Mouse (Mus musculus) hindbrain, embryonic 10.5 days (tissue): ENCODE results near the gene D10Jhu81e. TPM values are rescaled to one million over a fixed set of nuclear protein-coding genes. Genes with fewer than 3 reads are reported as not detected.
A peak's percentile ranks its signal among the peaks of the same experiment; 100 is the strongest.
"Not testable (repeated sequence)": the region's sequence is repeated elsewhere in the genome, so short reads cannot be mapped to it uniquely, and the experiment has no call there.

Experiments used
- DNase-seq: peaks from one replicate; pipeline ENCODE4 v3.0.0-alpha.2; 2017; ENCODE audit warnings: low spot score
- H3K27ac ChIP-seq: fragments of 300-500 bp; sonication (generic); 2 replicates; pipeline ENCODE4 v1.5.1; 2016; ENCODE audit warnings: mild to moderate bottlenecking, moderate library complexity
- H3K27me3 ChIP-seq: fragments of 300-500 bp; sonication (generic); 2 replicates; pipeline ENCODE4 v1.6.1; 2016; ENCODE audit warnings: mild to moderate bottlenecking; ENCODE audit not compliant: poor library complexity, insufficient read depth, severe bottlenecking
- H3K36me3 ChIP-seq: fragments of 300-500 bp; sonication (generic); 2 replicates; pipeline ENCODE4 v1.6.1; 2016; ENCODE audit warnings: mild to moderate bottlenecking, moderate library complexity
- H3K4me1 ChIP-seq: fragments of 300-500 bp; sonication (generic); replicated peaks from 2 replicates; pipeline ENCODE4 v1.6.1; 2016; ENCODE audit warnings: mild to moderate bottlenecking
- H3K4me3 ChIP-seq: fragments of 300-500 bp; sonication (generic); 2 replicates; pipeline ENCODE4 v1.5.1; 2016; ENCODE audit warnings: mild to moderate bottlenecking, moderate library complexity
- H3K9me3 ChIP-seq: fragments of 300-500 bp; sonication (generic); 2 replicates; pipeline ENCODE4 v1.6.1; 2016; ENCODE audit warnings: mild to moderate bottlenecking, moderate library complexity
- WGBS: fragments of 180-500 bp; shearing (Covaris S2); methylation state at CpG from one replicate; pipeline ENCODE4 v1.1.7; 2016; 5-methylcytosine and 5-hydroxymethylcytosine counted together
- polyA plus RNA-seq: library from polyadenylated mRNA; unstranded; fragments of >200 nt; fragmentation: Nextera tagmentation; extraction: Ambion mirVana; gene quantifications from 2 replicates; pipeline ENCODE4 v1.2.1, GENCODE M21; 2016

D10Jhu81e gene
- 17.1 and 28.7 TPM in 2 replicates for polyA plus RNA-seq

- WGBS = 2% methylated on average over 50 of the region's 50 CpGs
- DNase-seq = peak; percentile 99
- Histone ChIP-seq H3K27me3 (no peaks in the 10 kb centered on the region), H3K4me1 (peaks cover 21% of the 10 kb centered on the region), H3K9me3 (no peaks in the 10 kb centered on the region), H3K4me3 (peak within 1 kb of the TSS; percentile 89), H3K36me3 (peaks cover 73% of the 10 kb centered on the region), H3K27ac (peak within 1 kb of the TSS; percentile 91)
Measured at GRCm38 (mm10) chr10:78169281-78170042, at the start of gene D10Jhu81e. D10Jhu81e (minus strand) TSS chr10:78169782.

GRCm38 (mm10) chr10:78218576-78218975 is 49.0 kb upstream of the D10Jhu81e start:
- DNase-seq = no peak
- H3K36me3 ChIP-seq = peaks cover 95% of the 10 kb centered on the region
- H3K9me3 ChIP-seq = no peaks in the 10 kb centered on the region
- no peak overlapping the region for H3K4me3 ChIP-seq
- 92% methylated on average over 6 of the region's 6 CpGs for WGBS
- no peak overlapping the region for H3K27ac ChIP-seq
- H3K4me1 ChIP-seq = no peaks in the 10 kb centered on the region
- H3K27me3 ChIP-seq = no peaks in the 10 kb centered on the region

- Histone ChIP-seq H3K4me1 (no peaks in the 10 kb centered on the region), H3K4me3 (no peak overlapping the region), H3K27ac (no peak overlapping the region), H3K27me3 (no peaks in the 10 kb centered on the region), H3K36me3 (peaks cover 99% of the 10 kb centered on the region), H3K9me3 (no peaks in the 10 kb centered on the region)
- DNase-seq = no peak
- WGBS = 87% methylated on average over 6 of the region's 6 CpGs
Measured at GRCm38 (mm10) chr10:78216376-78217083, 46.9 kb upstream of the D10Jhu81e start.

GRCm38 (mm10) chr10:78214371-78214770 is 44.8 kb upstream of the D10Jhu81e start:
- H3K9me3 ChIP-seq = no peaks in the 10 kb centered on the region
- no peak overlapping the region for H3K27ac ChIP-seq
- no peak overlapping the region for H3K4me3 ChIP-seq
- no peak for DNase-seq
- peaks cover 100% of the 10 kb centered on the region for H3K36me3 ChIP-seq
- H3K4me1 ChIP-seq = no peaks in the 10 kb centered on the region
- 98% methylated on average over 9 of the region's 9 CpGs for WGBS
- no peaks in the 10 kb centered on the region for H3K27me3 ChIP-seq

- H3K27me3 ChIP-seq = no peaks in the 10 kb centered on the region
- H3K27ac ChIP-seq = no peak overlapping the region
- H3K4me3 ChIP-seq = no peak overlapping the region
- H3K4me1 ChIP-seq = no peaks in the 10 kb centered on the region
- H3K9me3 ChIP-seq = no peaks in the 10 kb centered on the region
- DNase-seq = peak; percentile 5
- peaks cover 100% of the 10 kb centered on the region for H3K36me3 ChIP-seq
- WGBS = 72% methylated on average over 6 of the region's 6 CpGs
Measured at GRCm38 (mm10) chr10:78211311-78211710, 41.7 kb upstream of the D10Jhu81e start.

GRCm38 (mm10) chr10:78201182-78201581 is 31.6 kb upstream of the D10Jhu81e start:
- Histone ChIP-seq H3K9me3 (no peaks in the 10 kb centered on the region), H3K4me3 (no peak overlapping the region), H3K27ac (no peak overlapping the region), H3K4me1 (no peaks in the 10 kb centered on the region), H3K36me3 (peaks cover 100% of the 10 kb centered on the region), H3K27me3 (no peaks in the 10 kb centered on the region)
- DNase-seq = no peak
- 91% methylated on average over 4 of the region's 4 CpGs for WGBS

- H3K4me1 ChIP-seq = no peaks in the 10 kb centered on the region
- no peak overlapping the region for H3K27ac ChIP-seq
- H3K36me3 ChIP-seq = peaks cover 100% of the 10 kb centered on the region
Measured at GRCm38 (mm10) chr10:78192933-78193332, 23.4 kb upstream of the D10Jhu81e start.

GRCm38 (mm10) chr10:78186076-78186475 is 16.5 kb upstream of the D10Jhu81e start:
- H3K36me3 ChIP-seq = peaks cover 65% of the 10 kb centered on the region
- H3K27me3 ChIP-seq, H3K27ac ChIP-seq, H3K4me3 ChIP-seq, H3K9me3 ChIP-seq, DNase-seq: not testable (repeated sequence)
- H3K4me1 ChIP-seq = peaks cover 19% of the 10 kb centered on the region
- 86% methylated on average over 4 of the region's 4 CpGs for WGBS

More at GRCm38 (mm10) chr10:78192933-78193332, 23.4 kb upstream of the D10Jhu81e start:
- Histone ChIP-seq H3K9me3 (no peaks in the 10 kb centered on the region), H3K4me3 (no peak overlapping the region), H3K27me3 (no peaks in the 10 kb centered on the region)
- 90% methylated on average over 5 of the region's 5 CpGs for WGBS
- DNase-seq = no peak

- Histone ChIP-seq H3K36me3 (peaks cover 65% of the 10 kb centered on the region), H3K4me3 (peak overlapping the region; percentile 88), H3K27me3 (no peaks in the 10 kb centered on the region), H3K9me3 (no peaks in the 10 kb centered on the region), H3K27ac (peak overlapping the region; percentile 79), H3K4me1 (peaks cover 19% of the 10 kb centered on the region)
- DNase-seq = no peak
- WGBS = 29% methylated on average over 9 of the region's 9 CpGs
Measured at GRCm38 (mm10) chr10:78185381-78185725, 15.8 kb upstream of the D10Jhu81e start.

- peak; percentile 90 for DNase-seq
- Histone ChIP-seq H3K4me1 (peaks cover 19% of the 10 kb centered on the region), H3K4me3 (peak within 1 kb of the TSS; percentile 88), H3K36me3 (peaks cover 65% of the 10 kb centered on the region), H3K9me3 (no peaks in the 10 kb centered on the region), H3K27me3 (no peaks in the 10 kb centered on the region), H3K27ac (peak within 1 kb of the TSS; percentile 79)
- WGBS = 2% methylated on average over 47 of the region's 47 CpGs
Measured at GRCm38 (mm10) chr10:78184531-78185380, 15.2 kb upstream of the D10Jhu81e start, which contains the start of gene Pwp2. Pwp2 (minus strand) TSS chr10:78185149.

- WGBS = 83% methylated on average over 3 of the region's 3 CpGs
- Histone ChIP-seq H3K27ac (no peak overlapping the region), H3K4me3 (peak overlapping the region; percentile 88; the same call in 1 of the 2 replicates), H3K9me3 (no peaks in the 10 kb centered on the region), H3K27me3 (no peaks in the 10 kb centered on the region), H3K4me1 (peaks cover 19% of the 10 kb centered on the region), H3K36me3 (peaks cover 65% of the 10 kb centered on the region)
- DNase-seq = no peak
Measured at GRCm38 (mm10) chr10:78183577-78183976, 14.0 kb upstream of the D10Jhu81e start.

- 95% methylated on average over 17 of the region's 17 CpGs for WGBS
- Histone ChIP-seq H3K27ac (no peak overlapping the region), H3K9me3 (no peaks in the 10 kb centered on the region), H3K36me3 (peaks cover 65% of the 10 kb centered on the region), H3K4me1 (peaks cover 19% of the 10 kb centered on the region), H3K4me3 (no peak overlapping the region), H3K27me3 (no peaks in the 10 kb centered on the region)
- no peak for DNase-seq
Measured at GRCm38 (mm10) chr10:78182321-78182720, 12.7 kb upstream of the D10Jhu81e start.
